1 mouse cellular context compared by ENCODE assay signal in the genomic region with DNA sequence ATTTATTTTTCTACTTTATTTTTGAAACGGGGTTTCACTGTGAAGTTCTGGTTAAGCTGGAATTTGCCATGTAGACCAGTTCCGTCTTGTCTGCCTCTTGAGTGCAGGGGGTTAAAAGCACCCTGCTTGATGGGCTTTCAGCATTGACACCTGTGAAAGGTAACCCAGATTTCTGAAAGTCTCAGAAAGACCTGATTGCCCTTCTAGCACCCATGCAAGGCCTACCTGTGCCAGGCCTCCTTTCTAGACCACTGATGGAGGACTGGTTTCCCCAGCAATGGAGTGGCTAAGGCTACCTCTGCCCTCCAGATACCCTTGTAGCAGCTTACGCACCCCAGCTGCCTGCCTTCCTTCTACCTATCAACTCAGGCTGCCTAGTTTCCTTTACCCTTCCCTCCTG.
TF ChIP-seq lines count a peak whose summit lies in the region.

No protein-coding gene starts in this region.

TF ChIP-seq in CH12.LX, 34 proteins besides CTCF, POLR2A, EP300 and RAD21:
- TF ChIP-seq SIN3A (IDR thresholded peaks at IDR 0.05; ENCODE audit: low read length), result no peak
- no peak for TF ChIP-seq ZKSCAN1 (IDR thresholded peaks at IDR 0.05; ENCODE audit: borderline replicate concordance, low read depth, low read length)
- TF ChIP-seq ELF1 (IDR thresholded peaks at IDR 0.05; ENCODE audit: low read depth, low read length), result no peak
TF ChIP-seq in CH12.LX: peak in this region for 0.
